Mouse (Mus musculus) liver, embryonic 14.5 days (tissue): ENCODE measurements around the gene Lpin1. TPM values are rescaled to one million over a fixed set of nuclear protein-coding genes. Genes with fewer than 3 reads are reported as not detected.

Experiments
- ATAC-seq: fragments of 200-750 bp; cut with Nextera tagmentation; 2 replicates; pipeline ENCODE4 v1.8.0; 2017; ENCODE audit warnings: moderate number of reproducible peaks, mild to moderate bottlenecking, moderate library complexity; ENCODE audit not compliant: insufficient read depth
- DNase-seq, 3 experiments: peaks; one replicate each; pipeline ENCODE4 v3.0.0-alpha.2; 2012 to 2013; ENCODE audit warnings: low read depth in 3 of 3, low spot score in 3 of 3
- H3K27ac ChIP-seq: fragments of 300-500 bp; sonication (generic); 2 replicates; pipeline ENCODE4 v1.5.1; 2014; ENCODE audit warnings: moderate library complexity, mild to moderate bottlenecking, control low read depth, inconsistent platforms
- H3K27me3 ChIP-seq: fragments of 300-500 bp; sonication (generic); 2 replicates; pipeline ENCODE4 v1.6.1; 2014; ENCODE audit warnings: mild to moderate bottlenecking, low read length, moderate library complexity; ENCODE audit not compliant: control insufficient read depth, insufficient read depth
- H3K36me3 ChIP-seq: fragments of 300-500 bp; sonication (generic); replicated peaks from 2 replicates; pipeline ENCODE4 v1.6.1; 2014; ENCODE audit warnings: low read depth; ENCODE audit not compliant: control insufficient read depth, insufficient read depth
- H3K4me1 ChIP-seq, 2 experiments: fragments of 200-500 bp in 1 of 2; fragments of 300-500 bp in 1 of 2; sonication (generic) in 1 of 2; replicated peaks; 2 replicates each; pipeline ENCODE4 v1.6.1; 2012 to 2014; ENCODE audit warnings: antibody characterized with exemption in 1 of 2, inconsistent platforms in 1 of 2, low read length in 1 of 2; ENCODE audit not compliant: control insufficient read depth in 2 of 2, insufficient read depth in 2 of 2
- H3K4me2 ChIP-seq: fragments of 300-500 bp; sonication (generic); 2 replicates; pipeline ENCODE4 v1.6.1; 2014; ENCODE audit warnings: low read depth, mild to moderate bottlenecking, control low read depth, moderate library complexity
- H3K4me3 ChIP-seq, 2 experiments: fragments of 200-500 bp in 1 of 2; fragments of 300-500 bp in 1 of 2; sonication (generic) in 1 of 2; 2 replicates each; pipeline ENCODE4 v1.5.1; 2012 to 2014; ENCODE audit warnings: low read depth in 2 of 2, low read length in 2 of 2, mild to moderate bottlenecking in 2 of 2, control low read depth in 1 of 2, inconsistent platforms in 1 of 2, moderate library complexity in 1 of 2; ENCODE audit not compliant: insufficient read depth in 1 of 2
- H3K9ac ChIP-seq: fragments of 300-500 bp; sonication (generic); replicated peaks from 2 replicates; pipeline ENCODE4 v1.6.1; 2014; ENCODE audit warnings: mild to moderate bottlenecking, control low read depth, moderate library complexity
- H3K9me3 ChIP-seq: fragments of 300-500 bp; sonication (generic); 2 replicates; pipeline ENCODE4 v1.6.1; 2016; ENCODE audit warnings: low read length, mixed read lengths; ENCODE audit not compliant: control insufficient read depth
- CTCF ChIP-seq: IDR thresholded peaks from 2 replicates; pipeline ENCODE4 v1.5.1; 2016; ENCODE audit warnings: antibody characterized with exemption, low read depth, control low read depth
- EP300 ChIP-seq: IDR thresholded peaks from 2 replicates; pipeline ENCODE4 v1.6.1; 2016; ENCODE audit warnings: antibody characterized with exemption, low read depth
- WGBS: fragments of 180-500 bp; shearing (Covaris S2); extraction: QIAGEN DNeasy Blood & Tissue Kit; methylation state at CpG from one replicate; pipeline ENCODE4 v1.1.7; 2014; ENCODE audit not compliant: insufficient replicate concordance; 5-methylcytosine and 5-hydroxymethylcytosine counted together
- polyA plus RNA-seq, 2 experiments: library from polyadenylated mRNA; depleted of rRNA in 1 of 2; stranded (reverse) in 1 of 2; unstranded in 1 of 2; fragments of >200 nt; fragmentation: Nextera tagmentation in 1 of 2; extraction: Ambion mirVana in 1 of 2; gene quantifications; 2 replicates each; pipeline versions ENCODE4 v1.2.1 to v1.2.3; 2012 to 2014

Lpin1 gene
- polyA plus RNA-seq, 2 experiments, result 4.8 to 5.8 TPM

DNA sequence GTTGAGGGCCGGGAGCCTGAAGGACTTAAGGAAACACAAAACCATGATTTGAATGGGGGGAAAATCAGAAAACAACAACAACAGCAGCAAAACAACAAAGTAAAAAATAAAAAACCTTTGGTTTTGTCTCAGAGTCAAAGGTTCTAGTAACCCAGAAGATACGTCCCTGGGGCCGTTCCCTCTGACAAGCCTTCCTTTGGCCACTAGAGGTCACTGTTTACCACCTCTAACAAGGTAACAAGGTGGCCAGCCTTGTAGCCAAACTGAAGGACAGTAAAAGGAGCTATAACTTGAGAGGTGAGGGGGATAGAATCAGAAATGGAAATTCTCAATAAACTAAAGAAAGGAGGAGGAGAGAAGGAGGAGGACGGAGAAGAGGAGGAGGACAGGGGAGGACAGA lies 42.3 kb downstream of the Lpin1 start:
- no peak overlapping the region for H3K9ac ChIP-seq
- DNase-seq (peak; percentile 34 to 57 (median 42)), ATAC-seq (peak; percentile 51; the same call in 1 of the 2 replicates)
- H3K36me3 ChIP-seq, result peaks cover 10% of the 10 kb centered on the region
- H3K27me3 ChIP-seq, result no peaks in the 10 kb centered on the region
- 24% methylated on average over 4 of the region's 4 CpGs for WGBS
- no peak overlapping the region for H3K4me3 ChIP-seq
- H3K9me3 ChIP-seq, result no peaks in the 10 kb centered on the region
- no peak for TF ChIP-seq EP300
- peak; percentile 87 for TF ChIP-seq CTCF
- H3K4me1 ChIP-seq, result no peaks in the 10 kb centered on the region
- H3K27ac ChIP-seq, result no peak overlapping the region
- no peak overlapping the region for H3K4me2 ChIP-seq

DNA sequence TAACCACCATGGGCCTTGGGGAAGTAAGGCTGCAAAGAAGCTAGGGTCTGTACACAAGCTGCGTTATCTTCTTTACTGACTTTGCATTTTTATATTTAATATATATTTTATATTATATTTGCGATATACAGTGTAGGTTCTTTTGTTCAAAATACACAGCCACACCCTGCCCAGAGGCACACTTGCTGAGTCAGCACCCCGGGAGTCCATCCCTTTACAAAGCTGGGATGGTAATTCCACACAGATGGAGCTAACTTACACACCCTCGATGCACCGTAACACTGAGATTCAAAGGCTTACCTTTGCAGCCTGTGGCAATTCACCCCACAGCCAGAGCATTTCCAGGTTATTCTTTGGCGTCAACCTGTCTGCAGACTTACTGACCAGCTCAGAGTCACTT lies 42.7 kb downstream of the Lpin1 start:
- H3K36me3 ChIP-seq, result peaks cover 9% of the 10 kb centered on the region
- ATAC-seq, result no peak
- H3K9me3 ChIP-seq, result no peaks in the 10 kb centered on the region
- no peak for DNase-seq
- H3K27me3 ChIP-seq, result no peaks in the 10 kb centered on the region
- H3K9ac ChIP-seq, result no peak overlapping the region
- H3K4me2 ChIP-seq, result no peak overlapping the region
- no peaks in the 10 kb centered on the region for H3K4me1 ChIP-seq
- TF ChIP-seq CTCF (no peak), EP300 (no peak)
- H3K27ac ChIP-seq, result no peak overlapping the region
- H3K4me3 ChIP-seq, result no peak overlapping the region
- 79% methylated on average over 6 of the region's 6 CpGs for WGBS

DNA sequence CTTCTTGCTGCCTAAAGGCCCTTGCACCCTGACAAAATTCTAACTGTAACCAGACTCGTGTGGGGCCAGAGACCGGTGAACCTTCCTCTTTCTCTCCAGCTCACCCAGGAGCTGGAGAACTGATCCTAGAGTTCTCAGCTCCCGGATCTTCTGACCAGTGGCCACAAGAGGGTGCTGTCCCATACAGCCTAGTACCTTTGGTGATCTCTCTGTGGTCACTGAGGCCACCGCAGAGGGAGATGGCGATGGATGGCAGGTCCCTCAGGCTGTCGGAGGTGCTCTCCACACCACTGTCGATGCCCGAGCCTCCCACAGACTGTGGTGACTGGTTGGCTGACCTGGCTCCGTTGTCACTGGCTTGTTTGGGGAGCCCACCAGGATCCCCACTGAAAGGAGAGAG lies 47.3 kb downstream of the Lpin1 start:
- H3K27ac ChIP-seq, result no peak overlapping the region
- no peak overlapping the region for H3K4me3 ChIP-seq
- DNase-seq (no peak), ATAC-seq (no peak)
- 58% methylated on average over 9 of the region's 9 CpGs for WGBS
- TF ChIP-seq EP300 (no peak), CTCF (peak; percentile 76)
- H3K9me3 ChIP-seq, result no peaks in the 10 kb centered on the region
- peaks cover 2% of the 10 kb centered on the region; the same call in 1 of the 2 replicates for H3K36me3 ChIP-seq
- H3K4me1 ChIP-seq, result no peaks in the 10 kb centered on the region
- no peak overlapping the region for H3K9ac ChIP-seq
- H3K27me3 ChIP-seq, result no peaks in the 10 kb centered on the region
- no peak overlapping the region for H3K4me2 ChIP-seq

DNA sequence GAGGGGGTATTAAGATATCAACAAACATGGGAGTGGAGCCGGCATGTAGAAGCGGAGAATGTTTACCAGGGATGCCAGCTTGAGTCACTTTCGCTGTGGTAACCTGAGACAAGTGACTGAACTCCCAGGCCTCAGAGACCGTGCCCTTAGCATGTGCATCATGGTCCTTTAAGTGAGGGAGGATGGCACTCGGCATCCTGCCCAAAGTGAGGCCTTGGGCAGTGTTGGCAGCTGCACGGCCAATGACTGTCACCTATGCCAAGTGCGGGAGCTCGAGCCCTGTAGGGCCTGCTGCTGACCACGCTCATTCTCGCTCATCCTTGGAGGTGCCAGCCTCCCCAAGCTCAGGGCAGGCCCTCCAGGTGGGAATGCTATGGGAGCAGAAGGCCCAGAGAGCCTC lies 48.1 kb downstream of the Lpin1 start:
- peaks cover 2% of the 10 kb centered on the region; the same call in 1 of the 2 replicates for H3K36me3 ChIP-seq
- no peaks in the 10 kb centered on the region for H3K4me1 ChIP-seq
- DNase-seq (no peak), ATAC-seq (no peak)
- H3K27ac ChIP-seq, result no peak overlapping the region
- no peak overlapping the region for H3K4me3 ChIP-seq
- no peaks in the 10 kb centered on the region for H3K9me3 ChIP-seq
- H3K27me3 ChIP-seq, result no peaks in the 10 kb centered on the region
- H3K9ac ChIP-seq, result no peak overlapping the region
- WGBS, result 78% methylated on average over 10 of the region's 10 CpGs
- TF ChIP-seq CTCF (no peak), EP300 (no peak)
- H3K4me2 ChIP-seq, result no peak overlapping the region

DNA sequence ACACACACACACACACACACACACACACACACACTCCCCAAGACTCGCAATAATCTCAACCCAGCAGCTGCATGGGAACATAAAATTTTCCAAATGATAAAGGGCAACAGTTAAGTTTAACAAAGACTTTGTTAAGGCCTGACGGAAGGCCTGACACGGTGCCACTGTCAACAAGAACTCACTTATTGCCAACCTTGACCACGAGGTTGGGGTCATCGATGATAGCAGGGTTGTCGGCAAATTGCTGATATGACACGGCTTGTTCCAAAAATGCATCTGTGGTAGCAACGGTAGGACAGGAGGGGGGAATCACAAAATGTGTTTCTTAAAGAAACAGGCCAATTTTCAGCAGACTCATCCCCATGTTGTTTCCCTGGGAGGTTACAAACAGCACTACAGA lies 48.6 kb downstream of the Lpin1 start:
- no peak for ATAC-seq
- H3K4me2 ChIP-seq, result no peak overlapping the region
- TF ChIP-seq CTCF (no peak), EP300 (no peak)
- no peaks in the 10 kb centered on the region for H3K4me1 ChIP-seq
- H3K27me3 ChIP-seq, result no peaks in the 10 kb centered on the region
- H3K9me3 ChIP-seq, result no peaks in the 10 kb centered on the region
- H3K36me3 ChIP-seq, result peaks cover 2% of the 10 kb centered on the region; the same call in 1 of the 2 replicates
- no peak for DNase-seq
- H3K9ac ChIP-seq, result no peak overlapping the region
- H3K27ac ChIP-seq, result no peak overlapping the region
- H3K4me3 ChIP-seq, result no peak overlapping the region
- 55% methylated on average over 8 of the region's 8 CpGs for WGBS
